Mouse (Mus musculus): ENCODE data around the gene Amd1. TPM values are rescaled to one million over a fixed set of nuclear protein-coding genes. Genes with fewer than 3 reads are reported as not detected.

Gene Amd1
- polyA plus RNA-seq (2015; fragmentation: Nextera tagmentation; extraction: Ambion mirVana): 41.8 and 43.2 TPM in 2 replicates

- Histone ChIP-seq H3K36me3 (no peaks in the 10 kb centered on the region), H3K27ac (replicated peaks) (peak within 1 kb of the TSS; percentile 99), H3K9me3 (0 out of 2 replicates have a peak, but pooled peaks cover 4% of the 10 kb centered on the region), H3K27me3 (no peaks in the 10 kb centered on the region), H3K4me2 (replicated peaks) (peak within 1 kb of the TSS; percentile 70), H3K4me3 (peak within 1 kb of the TSS; percentile 84), H3K9ac (replicated peaks) (peak within 1 kb of the TSS; percentile 92), H3K4me1 (peaks cover 23% of the 10 kb centered on the region)
- WGBS: under 1% methylated on average over 55 of the region's 55 CpGs
- ATAC-seq (replicated peaks): peak; percentile 98
These were observed at the start of gene Amd1 for GRCm38 (mm10) chr10:40302140-40302985. TSS of gene Amd1 (minus strand) at chr10:40302186.

DNA sequence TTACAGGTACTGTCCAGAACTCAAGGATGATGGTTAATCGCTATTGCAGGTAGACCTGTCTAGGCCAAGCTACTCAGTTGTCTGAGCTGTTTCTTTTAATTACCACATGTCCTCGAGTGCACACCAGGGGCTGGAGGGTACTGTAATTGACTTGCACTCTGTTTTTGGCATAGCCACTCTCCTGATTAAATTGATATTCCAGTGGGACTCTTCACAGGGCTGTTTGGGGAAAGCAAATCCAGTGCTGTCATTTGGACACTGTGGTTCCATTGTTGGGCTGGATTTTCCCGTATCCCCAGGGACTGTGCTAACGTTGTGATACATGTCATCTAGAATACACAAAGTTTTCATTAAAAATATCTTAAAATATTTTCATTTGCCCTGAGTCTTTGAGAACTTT is 49.2 kb upstream of the Amd1 start:
- Histone ChIP-seq H3K27ac (replicated peaks) (no peak overlapping the region), H3K4me1 (peaks cover 34% of the 10 kb centered on the region), H3K9ac (replicated peaks) (no peak overlapping the region), H3K27me3 (no peaks in the 10 kb centered on the region), H3K36me3 (no peaks in the 10 kb centered on the region), H3K9me3 (no peaks in the 10 kb centered on the region), H3K4me3 (peak overlapping the region; percentile 92), H3K4me2 (replicated peaks) (peak overlapping the region; percentile 76)
- 45% methylated on average over 4 of the region's 4 CpGs for WGBS
- ATAC-seq (replicated peaks): no peak

- 54% methylated on average over 12 of the region's 12 CpGs for WGBS
- peaks cover 34% of the 10 kb centered on the region for H3K4me1 ChIP-seq
- H3K9ac ChIP-seq (replicated peaks): peak overlapping the region; percentile 83
- H3K9me3 ChIP-seq: no peaks in the 10 kb centered on the region
- no peaks in the 10 kb centered on the region for H3K36me3 ChIP-seq
- H3K4me3 ChIP-seq: peak overlapping the region; percentile 92
- H3K27ac ChIP-seq (replicated peaks): peak overlapping the region; percentile 99; the same call in 1 of the 2 replicates
- ATAC-seq (replicated peaks): no peak
- H3K27me3 ChIP-seq: no peaks in the 10 kb centered on the region
- peak overlapping the region; percentile 76 for H3K4me2 ChIP-seq (replicated peaks)
These were observed 48.4 kb upstream of the Amd1 start for GRCm38 (mm10) chr10:40350245-40350932.

DNA sequence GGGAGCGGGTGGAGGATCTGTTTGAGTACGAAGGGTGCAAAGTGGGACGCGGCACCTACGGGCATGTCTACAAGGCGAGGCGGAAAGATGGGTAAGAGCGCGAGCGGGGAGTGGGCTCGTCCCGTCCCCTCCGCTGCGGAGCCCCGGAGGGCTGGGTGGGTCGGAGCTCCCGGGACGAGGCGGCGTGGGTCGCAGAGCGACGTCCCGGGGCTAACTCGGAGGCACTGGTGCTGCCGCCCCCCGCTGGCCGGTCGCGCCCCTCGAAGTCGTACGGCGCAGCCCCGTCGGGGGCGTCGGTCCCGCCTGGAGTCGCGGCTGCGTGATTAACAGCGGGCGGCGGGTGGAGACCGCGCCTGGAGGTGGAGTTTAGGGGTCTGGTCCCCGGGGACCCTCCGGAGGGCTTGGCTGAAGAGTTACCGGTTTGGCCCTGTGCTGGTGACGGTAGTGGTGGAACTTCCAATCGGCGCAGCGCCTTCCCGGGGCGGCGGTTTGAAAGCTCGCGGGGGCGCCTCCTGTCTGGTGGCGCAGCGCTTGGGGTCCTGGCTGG is 47.7 kb upstream of the Amd1 start:
- peak overlapping the region; percentile 83 for H3K9ac ChIP-seq (replicated peaks)
- WGBS: under 1% methylated on average over 59 of the region's 62 CpGs
- no peak; the same call in none of the 2 replicates for ATAC-seq (replicated peaks)

GRCm38 (mm10) chr10:40348566-40349536 is 46.9 kb upstream of the Amd1 start:
- H3K27ac ChIP-seq (replicated peaks): peak overlapping the region; percentile 99
- H3K9ac ChIP-seq (replicated peaks): peak overlapping the region; percentile 83
- no peaks in the 10 kb centered on the region for H3K36me3 ChIP-seq
- H3K4me2 ChIP-seq (replicated peaks): peak overlapping the region; percentile 76
- no peaks in the 10 kb centered on the region for H3K27me3 ChIP-seq
- no peaks in the 10 kb centered on the region for H3K9me3 ChIP-seq
- H3K4me3 ChIP-seq: peak overlapping the region; percentile 92
- H3K4me1 ChIP-seq: peaks cover 34% of the 10 kb centered on the region
- peak; percentile 99 for ATAC-seq (replicated peaks)
- under 1% methylated on average over 66 of the region's 76 CpGs for WGBS

More for the DNA sequence above, 47.7 kb upstream of the Amd1 start:
- Histone ChIP-seq H3K27ac (replicated peaks) (peak overlapping the region; percentile 99), H3K27me3 (no peaks in the 10 kb centered on the region), H3K4me1 (peaks cover 34% of the 10 kb centered on the region), H3K4me3 (peak overlapping the region; percentile 92), H3K4me2 (replicated peaks) (peak overlapping the region; percentile 76), H3K9me3 (no peaks in the 10 kb centered on the region), H3K36me3 (no peaks in the 10 kb centered on the region)

DNA sequence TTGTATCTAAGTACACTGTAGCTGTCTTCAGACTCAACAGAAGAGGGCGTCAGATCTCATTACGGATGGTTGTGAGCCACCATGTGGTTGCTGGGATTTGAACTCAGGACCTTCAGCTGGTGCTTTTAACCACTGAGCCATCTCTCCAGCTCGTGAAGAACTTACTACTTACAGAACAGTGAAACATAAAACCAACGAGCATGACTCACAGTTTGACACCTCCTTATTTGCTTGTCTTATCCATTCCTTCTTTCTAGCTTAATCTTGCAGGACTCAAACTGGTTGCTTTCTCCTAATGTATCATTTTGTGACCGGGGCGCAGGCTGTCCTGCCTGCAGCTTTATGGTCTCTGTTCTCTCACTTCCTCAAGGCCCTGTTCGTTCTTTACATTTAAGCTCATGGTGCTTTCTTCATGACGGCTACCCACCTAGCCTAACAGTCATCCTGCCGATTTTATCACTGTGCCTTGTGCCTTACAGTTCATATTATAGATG is 45.5 kb upstream of the Amd1 start:
- no peaks in the 10 kb centered on the region for H3K27me3 ChIP-seq
- ATAC-seq (replicated peaks): no peak
- H3K9me3 ChIP-seq: no peaks in the 10 kb centered on the region
- H3K4me3 ChIP-seq: 0 out of 2 replicates have a peak overlapping the region, but pooled peaks have one; percentile 92
- H3K9ac ChIP-seq (replicated peaks): peak overlapping the region; percentile 53
- H3K4me2 ChIP-seq (replicated peaks): 0 out of 2 replicates have a peak overlapping the region, but pooled peaks have one; percentile 75
- H3K27ac ChIP-seq (replicated peaks): peak overlapping the region; percentile 99
- no peaks in the 10 kb centered on the region for H3K36me3 ChIP-seq
- H3K4me1 ChIP-seq: peaks cover 29% of the 10 kb centered on the region
- WGBS: 80% methylated on average over 9 of the region's 9 CpGs

DNA sequence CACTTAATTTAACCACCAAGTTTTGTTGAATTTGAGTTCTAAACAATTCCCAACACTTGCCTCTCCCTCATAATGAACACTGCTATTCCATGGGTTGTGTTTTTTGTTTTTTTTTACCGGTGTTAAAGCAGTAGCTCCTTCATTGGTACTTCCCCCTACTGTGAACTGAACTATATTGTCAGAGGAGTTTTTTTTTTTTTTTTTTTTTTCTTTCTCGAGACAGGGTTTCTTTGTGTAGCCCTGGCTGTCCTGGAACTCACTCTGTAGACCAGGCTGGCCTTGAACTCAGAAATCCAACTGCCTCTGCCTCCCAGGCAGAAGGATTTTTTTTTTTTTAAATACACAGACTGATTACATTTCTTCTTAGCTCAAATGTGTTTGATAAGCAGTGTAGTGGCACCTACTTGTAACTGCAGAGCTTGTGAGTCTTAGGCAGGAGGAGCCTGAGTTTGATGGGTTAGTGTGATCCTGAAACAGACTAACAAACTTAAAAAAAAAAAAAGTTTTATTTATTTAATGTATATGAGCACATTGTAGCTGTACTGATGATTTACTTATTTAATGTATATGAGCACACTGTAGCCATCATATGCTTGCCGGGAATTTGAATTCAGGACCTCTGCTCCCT is 44.9 kb upstream of the Amd1 start:
- Histone ChIP-seq H3K9me3 (no peaks in the 10 kb centered on the region), H3K4me2 (replicated peaks) (no peak overlapping the region), H3K9ac (replicated peaks) (no peak overlapping the region), H3K36me3 (no peaks in the 10 kb centered on the region), H3K4me1 (peaks cover 27% of the 10 kb centered on the region), H3K4me3 (no peak overlapping the region), H3K27me3 (no peaks in the 10 kb centered on the region), H3K27ac (replicated peaks) (no peak overlapping the region)
- 81% methylated on average over 3 of the region's 3 CpGs for WGBS
- no peak for ATAC-seq (replicated peaks)

DNA sequence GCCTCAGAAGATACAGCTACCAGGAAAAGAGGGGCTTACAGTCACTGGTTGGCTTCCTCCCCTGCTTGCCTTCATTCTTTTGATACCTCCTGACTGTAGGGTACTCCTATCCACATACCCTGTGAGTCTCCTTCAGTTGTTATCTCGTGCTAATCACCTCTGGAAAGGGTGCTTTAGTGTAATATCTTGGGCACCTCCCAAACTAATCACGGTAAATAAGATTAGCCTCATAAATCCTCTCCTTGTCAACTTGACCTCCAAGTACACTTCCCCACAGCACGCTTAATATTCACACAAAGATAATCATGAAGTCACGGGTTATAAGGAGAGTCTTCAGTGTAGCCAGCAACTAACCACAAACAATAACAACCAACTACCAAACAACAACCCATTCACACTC is 40.0 kb upstream of the Amd1 start:
- H3K4me3 ChIP-seq: no peak overlapping the region
- no peak for ATAC-seq (replicated peaks)
- H3K4me1 ChIP-seq: no peaks in the 10 kb centered on the region
- H3K36me3 ChIP-seq: no peaks in the 10 kb centered on the region
- WGBS: 76% methylated on average over 4 of the region's 4 CpGs
- no peaks in the 10 kb centered on the region for H3K9me3 ChIP-seq
- no peak overlapping the region for H3K27ac ChIP-seq (replicated peaks)
- H3K27me3 ChIP-seq: no peaks in the 10 kb centered on the region
- H3K9ac ChIP-seq (replicated peaks): no peak overlapping the region
- H3K4me2 ChIP-seq (replicated peaks): no peak overlapping the region

- Histone ChIP-seq H3K4me3 (no peak within 1 kb of the TSS), H3K27ac (replicated peaks) (no peak within 1 kb of the TSS), H3K4me2 (replicated peaks) (no peak within 1 kb of the TSS), H3K4me1 (no peaks in the 10 kb centered on the region), H3K9ac (replicated peaks) (no peak within 1 kb of the TSS), H3K9me3 (no peaks in the 10 kb centered on the region), H3K36me3 (no peaks in the 10 kb centered on the region), H3K27me3 (no peaks in the 10 kb centered on the region)
- ATAC-seq (replicated peaks): no peak
- WGBS: 51% methylated on average over 13 of the region's 13 CpGs
These were observed 37.5 kb upstream of the Amd1 start, which contains the start of gene Cdk19 for GRCm38 (mm10) chr10:40339351-40339964. TSS of gene Cdk19 (plus strand) at chr10:40339564.

GRCm38 (mm10) chr10:40332864-40333263 is 30.9 kb upstream of the Amd1 start:
- H3K27me3 ChIP-seq: no peaks in the 10 kb centered on the region
- H3K9ac ChIP-seq (replicated peaks): no peak overlapping the region
- H3K4me1 ChIP-seq: no peaks in the 10 kb centered on the region
- 67% methylated on average over 6 of the region's 6 CpGs for WGBS
- no peak for ATAC-seq (replicated peaks)
- no peaks in the 10 kb centered on the region for H3K36me3 ChIP-seq
- no peak overlapping the region for H3K27ac ChIP-seq (replicated peaks)
- no peak overlapping the region for H3K4me3 ChIP-seq
- no peaks in the 10 kb centered on the region for H3K9me3 ChIP-seq
- H3K4me2 ChIP-seq (replicated peaks): no peak overlapping the region

Measured in forebrain, embryonic 15.5 days (tissue).